Comparison of ENCODE assay signal across 15 mouse cellular contexts in genomic region chr6:106496303-106496702, GRCm38 (mm10).
"Had no signal": no experiment of that assay in that cellular context is flagged by ENCODE, and none has a peak within 500 bp of the region (broad histone marks: within the 10 kb centered on the region; RNA-seq: fewer than 3 reads in every experiment).

No protein-coding gene starts in this region.

- H3K36me3 ChIP-seq: limb, embryonic 12.5 days; liver, embryonic 13.5 days; lung, embryonic 15.5 days; midbrain, embryonic 15.5 days; neural tube, embryonic 12.5 days; stomach, embryonic 15.5 days had no signal

- H3K9ac ChIP-seq: limb, embryonic 12.5 days; liver, embryonic 13.5 days; liver, postnatal 0 days; lung, embryonic 15.5 days; midbrain, embryonic 15.5 days; neural tube, embryonic 12.5 days; stomach, embryonic 15.5 days had no signal

- DNase-seq: kidney, adult 18-20 months; liver; liver, embryonic 13.5 days; liver, postnatal 0 days; lung, postnatal 14 days; thymus, postnatal 36 days had no signal

- H3K27ac ChIP-seq: limb, embryonic 12.5 days; liver, embryonic 13.5 days; lung, embryonic 15.5 days; macrophage; midbrain, embryonic 15.5 days; neural tube, embryonic 12.5 days; stomach, embryonic 15.5 days had no signal

- H3K4me3 ChIP-seq: limb, embryonic 12.5 days; liver, embryonic 13.5 days; lung, embryonic 15.5 days; megakaryocyte, embryonic 14.5 days; midbrain, embryonic 15.5 days; neural tube, embryonic 12.5 days; stomach, embryonic 15.5 days had no signal

- H3K9me3 ChIP-seq: limb, embryonic 12.5 days; liver, embryonic 13.5 days; lung, embryonic 15.5 days; midbrain, embryonic 15.5 days; neural tube, embryonic 12.5 days; stomach, embryonic 15.5 days had no signal

- H3K4me1 ChIP-seq: limb, embryonic 12.5 days; liver, embryonic 13.5 days; lung, embryonic 15.5 days; megakaryocyte, embryonic 14.5 days; midbrain, embryonic 15.5 days; neural tube, embryonic 12.5 days; stomach, embryonic 15.5 days had no signal

- ATAC-seq: hindbrain, embryonic 16.5 days; liver, postnatal 0 days; midbrain, embryonic 15.5 days had no signal

- H3K27me3 ChIP-seq: limb, embryonic 12.5 days; liver, embryonic 13.5 days; lung, embryonic 15.5 days; megakaryocyte, embryonic 14.5 days; midbrain, embryonic 15.5 days; neural tube, embryonic 12.5 days; stomach, embryonic 15.5 days had no signal

- H3K4me2 ChIP-seq: limb, embryonic 12.5 days; liver, embryonic 13.5 days; lung, embryonic 15.5 days; midbrain, embryonic 11.5 days; midbrain, embryonic 15.5 days; neural tube, embryonic 12.5 days; stomach, embryonic 15.5 days had no signal
